ENCODE assay signal across 7 mouse cellular contexts in genomic region chr17:56758132-56758531, GRCm38 (mm10). TPM values are rescaled to one million over a fixed set of nuclear protein-coding genes. Genes with fewer than 3 reads are reported as not detected.
DNase-seq lines count a peak whose midpoint lies in the region; ATAC-seq lines count a peak whose summit lies in the region.

No protein-coding gene starts in this region.

- H3K9ac ChIP-seq in hindbrain, embryonic 12.5 days, result no peak overlapping the region

- no peaks in the 10 kb centered on the region for H3K9me3 ChIP-seq in hindbrain, embryonic 12.5 days (replicated peaks)

- no peaks in the 10 kb centered on the region for H3K36me3 ChIP-seq in hindbrain, embryonic 12.5 days

- no peak overlapping the region for H3K27ac ChIP-seq in hindbrain, embryonic 12.5 days

- peak overlapping the region; percentile 88; the same call in 1 of the 2 replicates for H3K4me2 ChIP-seq in hindbrain, embryonic 12.5 days (replicated peaks)

- peaks cover 33% of the 10 kb centered on the region for H3K4me1 ChIP-seq in hindbrain, embryonic 12.5 days

- intact Hi-C loops in left cerebral cortex, postnatal 14 days (cut with DNase I), result no loop called here

- H3K27me3 ChIP-seq in hindbrain, embryonic 12.5 days, result peaks cover 73% of the 10 kb centered on the region

- DNase-seq in CD8-positive naive resting alpha-beta T cell, adult 2 months (ENCODE audit: low read depth in 2 of 2, low spot score in 2 of 2), result peak; percentile 75 to 86
- DNase-seq in T-cell, adult 2 months (ENCODE audit: low spot score), result peak; percentile 84
- DNase-seq in embryo, embryonic 11 days, result peak; percentile 69
- peak; percentile 65 to 77 for DNase-seq in left cerebral cortex, postnatal 14 days (ENCODE audit: low spot score in 2 of 2)
- peak; percentile 70 to 89 for DNase-seq in spleen, postnatal 10 days (ENCODE audit: low spot score in 2 of 2)

- no peak overlapping the region for H3K4me3 ChIP-seq in hindbrain, embryonic 12.5 days

- ATAC-seq in hindbrain, embryonic 12.5 days (ENCODE audit: low FRiP score), result no peak
- peak; percentile 37 for ATAC-seq in megakaryocyte progenitor cell, adult 5-6 weeks (replicated peaks; ENCODE audit: poor library complexity)

- 2% methylated on average over 12 of the region's 12 CpGs for WGBS in hindbrain, embryonic 12.5 days

RNA-seq across cellular contexts. Expression of gene Nrtn, which starts 0.8 kb away (rescaled TPM):
- polyA plus RNA-seq in hindbrain, embryonic 12.5 days (2016; fragmentation: Nextera tagmentation; extraction: Ambion mirVana), result 3.9 and 5.1 TPM in 2 replicates
- total RNA-seq in left cerebral cortex, postnatal 14 days (2021), result 1 to 10 TPM; 2.6 to 4.5 TPM
- total RNA-seq in megakaryocyte progenitor cell, adult 5-6 weeks (2015), result not detected in 2 replicates
- not detected in 2 replicates for total RNA-seq in megakaryocyte progenitor cell, adult 5-6 weeks (2017)

RNA-seq across cellular contexts. Expression of gene Dus3l, which starts 6.4 kb away (rescaled TPM):
- 46.8 and 47.6 TPM in 2 replicates for polyA plus RNA-seq in hindbrain, embryonic 12.5 days (2016; fragmentation: Nextera tagmentation; extraction: Ambion mirVana)
- total RNA-seq in left cerebral cortex, postnatal 14 days (2021), result 10 to 100 TPM; 66.2 to 75.0 TPM
- 11.2 and 11.7 TPM in 2 replicates for total RNA-seq in megakaryocyte progenitor cell, adult 5-6 weeks (2015)
- 19.2 and 20.4 TPM in 2 replicates for total RNA-seq in megakaryocyte progenitor cell, adult 5-6 weeks (2017)

RNA-seq across cellular contexts. Expression of gene Prr22, which starts 11.9 kb away (rescaled TPM):
- 1.3 and 1.7 TPM in 2 replicates for polyA plus RNA-seq in hindbrain, embryonic 12.5 days (2016; fragmentation: Nextera tagmentation; extraction: Ambion mirVana)
- under 1 TPM; 0.51 to 0.94 TPM for total RNA-seq in left cerebral cortex, postnatal 14 days (2021)
- total RNA-seq in megakaryocyte progenitor cell, adult 5-6 weeks (2015), result 2.0 and 3.2 TPM in 2 replicates
- 0.92 and 1.6 TPM in 2 replicates for total RNA-seq in megakaryocyte progenitor cell, adult 5-6 weeks (2017)

RNA-seq across cellular contexts. Expression of gene Vmac, which starts 40.3 kb away (rescaled TPM):
- polyA plus RNA-seq in hindbrain, embryonic 12.5 days (2016; fragmentation: Nextera tagmentation; extraction: Ambion mirVana), result 15.3 and 18.1 TPM in 2 replicates
- total RNA-seq in left cerebral cortex, postnatal 14 days (2021), result 1 to 10 TPM; 7.8 to 8.0 TPM
- 8.5 and 12.5 TPM in 2 replicates for total RNA-seq in megakaryocyte progenitor cell, adult 5-6 weeks (2015)
- 4.2 and 6.5 TPM in 2 replicates for total RNA-seq in megakaryocyte progenitor cell, adult 5-6 weeks (2017)

RNA-seq across cellular contexts. Expression of gene Ndufa11, which starts 40.6 kb away (rescaled TPM):
- 323 and 382 TPM in 2 replicates for polyA plus RNA-seq in hindbrain, embryonic 12.5 days (2016; fragmentation: Nextera tagmentation; extraction: Ambion mirVana)
- total RNA-seq in left cerebral cortex, postnatal 14 days (2021), result 100 to 1,000 TPM; 227 to 229 TPM
- total RNA-seq in megakaryocyte progenitor cell, adult 5-6 weeks (2015), result 102 and 151 TPM in 2 replicates
- 92.1 and 131 TPM in 2 replicates for total RNA-seq in megakaryocyte progenitor cell, adult 5-6 weeks (2017)
